Mouse (Mus musculus): ENCODE results near the gene Prr22. TPM values are rescaled to one million over a fixed set of nuclear protein-coding genes. Genes with fewer than 3 reads are reported as not detected.

The Prr22 gene
- polyA plus RNA-seq (2014; fragmentation: Nextera tagmentation; extraction: Ambion mirVana) = 1.6 and 1.8 TPM in 2 replicates

DNA sequence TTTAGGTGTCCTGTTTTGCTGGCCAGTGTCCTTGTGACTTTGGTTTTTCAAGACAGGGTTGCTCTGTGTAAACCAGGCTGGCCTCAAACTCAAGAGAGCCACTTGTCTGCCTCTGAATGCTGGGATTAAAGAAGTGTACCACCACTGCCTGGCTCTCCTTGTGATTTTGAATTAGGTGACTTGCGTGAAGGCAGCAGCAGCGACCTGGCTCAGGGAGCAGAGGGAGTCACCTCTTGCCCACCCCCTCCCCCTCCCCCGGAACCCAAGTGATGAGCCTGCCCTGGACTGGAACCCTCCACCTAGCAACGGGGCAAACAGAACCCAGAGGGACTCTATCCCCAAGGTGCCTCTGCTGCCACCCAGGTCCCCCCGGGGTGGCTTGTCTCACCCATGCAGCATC lies at the start of gene Prr22:
Prr22 (plus strand) TSS at position 301 of the 400 bp plus-strand sequence.
- H3K36me3 ChIP-seq (ENCODE audit: control insufficient read depth, insufficient read depth, low read length) = peaks cover 26% of the 10 kb centered on the region
- ATAC-seq (replicated peaks; ENCODE audit: low FRiP score) = no peak
- H3K4me3 ChIP-seq (ENCODE audit: low read depth, low read length) = no peak within 1 kb of the TSS
- H3K9me3 ChIP-seq (ENCODE audit: control insufficient read depth, low read length) = no peaks in the 10 kb centered on the region
- no peak within 1 kb of the TSS for H3K27ac ChIP-seq (ENCODE audit: low read depth, low read length)
- H3K27me3 ChIP-seq (replicated peaks; ENCODE audit: control insufficient read depth, insufficient read depth, low read length) = no peaks in the 10 kb centered on the region
- H3K4me1 ChIP-seq (replicated peaks; ENCODE audit: control insufficient read depth, insufficient read depth, low read length) = peaks cover 14% of the 10 kb centered on the region
- WGBS = 87% methylated on average over 5 of the region's 5 CpGs
- H3K9ac ChIP-seq (ENCODE audit: low read depth, low read length) = no peak within 1 kb of the TSS
- H3K4me2 ChIP-seq = no peak within 1 kb of the TSS
- no peak for DNase-seq (ENCODE audit: low spot score)

DNA sequence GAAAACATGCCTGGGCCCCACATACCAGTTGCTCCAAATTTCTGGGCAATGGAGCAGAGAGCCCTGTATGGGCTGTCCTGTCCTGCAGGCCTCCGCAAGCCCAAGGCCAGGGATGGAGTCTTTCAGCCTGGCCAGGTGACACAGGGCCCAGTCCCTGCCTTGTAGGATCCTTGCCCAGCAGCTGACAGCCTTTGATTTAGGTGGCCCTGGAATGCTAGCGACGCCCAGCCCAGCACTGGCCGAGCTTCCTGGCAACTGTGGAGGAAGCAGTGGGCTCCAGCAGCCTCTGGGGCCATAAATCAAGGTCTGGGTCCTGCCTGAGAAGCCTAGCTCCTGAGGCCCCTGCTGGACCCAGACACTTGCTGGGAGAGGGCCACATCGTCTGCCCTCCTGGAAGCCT lies 47.6 kb upstream of the Prr22 start:
- no peak for DNase-seq (ENCODE audit: low spot score)
- H3K9ac ChIP-seq (ENCODE audit: low read depth, low read length) = no peak overlapping the region

DNA sequence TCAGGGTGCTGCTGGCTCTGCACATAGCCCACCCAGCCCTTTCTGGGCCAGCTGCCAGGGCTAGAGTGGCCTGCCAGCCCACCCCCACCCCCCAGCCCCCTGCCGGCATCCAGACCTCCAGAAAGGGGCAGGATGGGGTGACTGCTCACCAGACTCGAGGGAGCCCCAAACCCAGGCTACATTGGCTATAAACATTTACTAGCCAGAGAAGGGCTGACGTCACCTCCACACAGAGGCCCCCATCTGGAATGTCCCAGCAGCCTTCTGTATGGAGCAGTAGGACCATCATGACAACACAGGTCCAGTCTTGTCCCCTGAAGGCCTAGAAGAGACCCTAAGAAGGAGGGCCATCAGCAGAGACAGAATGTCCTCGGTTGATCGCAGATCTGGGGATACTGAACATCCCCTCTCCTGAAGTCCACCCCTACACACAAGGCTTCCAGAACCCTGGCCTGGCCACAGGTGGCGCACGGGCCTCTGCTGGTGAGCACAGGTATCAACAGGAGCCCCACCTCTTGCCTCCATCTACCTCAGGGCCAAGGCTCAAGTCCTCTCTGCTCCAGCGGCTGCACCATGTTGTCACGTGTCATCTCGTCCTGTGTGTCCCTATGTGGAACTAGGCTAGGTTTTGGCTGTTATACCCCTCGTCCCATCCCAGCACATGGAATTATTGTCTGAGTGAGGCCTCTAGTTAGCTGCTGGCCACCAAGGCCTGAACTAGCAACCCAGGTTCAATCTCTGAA lies 46.5 kb upstream of the Prr22 start:
- Histone ChIP-seq H3K4me1 (replicated peaks; ENCODE audit: control insufficient read depth, insufficient read depth, low read length) (peaks cover 23% of the 10 kb centered on the region), H3K9me3 (ENCODE audit: control insufficient read depth, low read length) (no peaks in the 10 kb centered on the region), H3K4me2 (no peak overlapping the region), H3K27ac (ENCODE audit: low read depth, low read length) (no peak overlapping the region), H3K27me3 (replicated peaks; ENCODE audit: control insufficient read depth, insufficient read depth, low read length) (peaks cover 5% of the 10 kb centered on the region; the same call in 1 of the 2 replicates), H3K4me3 (ENCODE audit: low read depth, low read length) (no peak overlapping the region), H3K9ac (ENCODE audit: low read depth, low read length) (no peak overlapping the region), H3K36me3 (ENCODE audit: control insufficient read depth, insufficient read depth, low read length) (peaks cover 15% of the 10 kb centered on the region; the same call in 1 of the 2 replicates)
- no peak for DNase-seq (ENCODE audit: low spot score)
- WGBS = 83% methylated on average over 11 of the region's 11 CpGs
- ATAC-seq (replicated peaks; ENCODE audit: low FRiP score) = no peak

More for the DNA sequence above, 47.6 kb upstream of the Prr22 start:
- Histone ChIP-seq H3K4me2 (no peak overlapping the region), H3K36me3 (ENCODE audit: control insufficient read depth, insufficient read depth, low read length) (peaks cover 15% of the 10 kb centered on the region; the same call in 1 of the 2 replicates), H3K9me3 (ENCODE audit: control insufficient read depth, low read length) (no peaks in the 10 kb centered on the region), H3K27ac (ENCODE audit: low read depth, low read length) (no peak overlapping the region), H3K4me3 (ENCODE audit: low read depth, low read length) (no peak overlapping the region), H3K27me3 (replicated peaks; ENCODE audit: control insufficient read depth, insufficient read depth, low read length) (no peaks in the 10 kb centered on the region; the same call in 1 of the 2 replicates), H3K4me1 (replicated peaks; ENCODE audit: control insufficient read depth, insufficient read depth, low read length) (peaks cover 17% of the 10 kb centered on the region)
- WGBS = 69% methylated on average over 5 of the region's 5 CpGs
- ATAC-seq (replicated peaks; ENCODE audit: low FRiP score) = no peak

DNA sequence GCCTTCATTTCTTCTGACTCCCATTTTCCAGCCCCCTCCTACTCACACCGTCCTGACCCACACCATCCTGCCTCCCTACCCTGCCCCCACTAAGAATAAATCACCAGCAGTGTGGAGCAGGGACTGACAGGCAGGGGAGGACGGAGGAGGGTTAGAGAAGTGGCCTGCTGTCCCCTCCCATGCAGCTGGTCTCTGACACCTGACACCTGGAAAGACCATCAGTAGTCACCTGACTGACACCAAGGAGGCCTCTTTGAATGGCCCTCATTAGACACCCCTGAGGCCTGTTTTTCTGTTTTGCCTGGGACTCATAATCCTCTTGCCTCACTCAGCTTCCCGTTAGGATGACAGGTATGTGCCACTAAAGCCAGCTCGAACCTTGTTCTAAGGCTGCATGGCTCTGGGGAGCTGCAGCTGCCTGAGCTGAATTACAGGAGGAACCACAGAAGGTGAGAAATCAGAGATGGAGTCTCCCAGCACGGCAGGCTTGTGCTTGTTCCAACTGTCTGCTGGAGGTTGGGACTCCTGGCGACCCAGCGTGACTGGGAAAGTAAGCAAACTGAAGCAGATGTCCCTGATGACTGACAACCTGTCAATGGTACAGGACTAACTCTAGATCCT lies 42.9 kb upstream of the Prr22 start:
- no peak for DNase-seq (ENCODE audit: low spot score)
- peak overlapping the region; percentile 51; the same call in 1 of the 2 replicates for H3K4me2 ChIP-seq
- H3K27me3 ChIP-seq (replicated peaks; ENCODE audit: control insufficient read depth, insufficient read depth, low read length) = peaks cover 10% of the 10 kb centered on the region; the same call in 1 of the 2 replicates
- no peaks in the 10 kb centered on the region for H3K9me3 ChIP-seq (ENCODE audit: control insufficient read depth, low read length)
- no peak overlapping the region for H3K4me3 ChIP-seq (ENCODE audit: low read depth, low read length)
- H3K4me1 ChIP-seq (replicated peaks; ENCODE audit: control insufficient read depth, insufficient read depth, low read length) = peaks cover 17% of the 10 kb centered on the region
- H3K36me3 ChIP-seq (ENCODE audit: control insufficient read depth, insufficient read depth, low read length) = peaks cover 11% of the 10 kb centered on the region; the same call in 1 of the 2 replicates
- H3K27ac ChIP-seq (ENCODE audit: low read depth, low read length) = no peak overlapping the region
- 19% methylated on average over 7 of the region's 7 CpGs for WGBS
- no peak for ATAC-seq (replicated peaks; ENCODE audit: low FRiP score)
- H3K9ac ChIP-seq (ENCODE audit: low read depth, low read length) = no peak overlapping the region

- H3K36me3 ChIP-seq (ENCODE audit: control insufficient read depth, insufficient read depth, low read length) = peaks cover 8% of the 10 kb centered on the region; the same call in 1 of the 2 replicates
- peak overlapping the region; percentile 34; the same call in 1 of the 2 replicates for H3K9ac ChIP-seq (ENCODE audit: low read depth, low read length)
- H3K27me3 ChIP-seq (replicated peaks; ENCODE audit: control insufficient read depth, insufficient read depth, low read length) = peaks cover 10% of the 10 kb centered on the region; the same call in 1 of the 2 replicates
- H3K27ac ChIP-seq (ENCODE audit: low read depth, low read length) = no peak overlapping the region
- no peak overlapping the region for H3K4me3 ChIP-seq (ENCODE audit: low read depth, low read length)
- peak overlapping the region; percentile 51 for H3K4me2 ChIP-seq
- ATAC-seq (replicated peaks; ENCODE audit: low FRiP score) = peak; percentile 60
- DNase-seq (ENCODE audit: low spot score) = peak; percentile 68
- WGBS = 12% methylated on average over 12 of the region's 12 CpGs
- H3K4me1 ChIP-seq (replicated peaks; ENCODE audit: control insufficient read depth, insufficient read depth, low read length) = peaks cover 17% of the 10 kb centered on the region
- no peaks in the 10 kb centered on the region for H3K9me3 ChIP-seq (ENCODE audit: control insufficient read depth, low read length)
Observed at GRCm38 (mm10) chr17:56727659-56728058, 42.4 kb upstream of the Prr22 start.

DNA sequence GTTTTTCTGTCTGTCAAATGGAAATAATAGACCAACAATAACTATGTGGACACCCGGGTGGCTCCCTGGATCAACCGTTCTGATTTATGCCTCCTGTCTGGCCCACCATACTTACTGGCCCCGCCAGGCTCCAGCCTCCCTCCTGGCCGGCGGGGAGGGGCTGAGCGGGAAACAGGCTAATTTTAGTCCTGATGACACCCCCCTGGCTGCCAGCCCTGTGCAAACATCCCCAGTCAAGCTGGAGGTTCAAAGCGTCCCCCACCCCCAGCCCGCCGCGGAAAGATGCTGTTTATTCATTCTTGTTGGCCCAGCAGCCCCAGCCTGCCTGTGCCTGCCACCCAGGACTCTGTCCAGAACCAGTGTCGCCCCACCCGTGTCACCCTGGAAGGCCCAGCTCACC lies 41.9 kb upstream of the Prr22 start:
- H3K4me3 ChIP-seq (ENCODE audit: low read depth, low read length) = no peak overlapping the region
- H3K36me3 ChIP-seq (ENCODE audit: control insufficient read depth, insufficient read depth, low read length) = peaks cover 8% of the 10 kb centered on the region; the same call in 1 of the 2 replicates
- H3K9ac ChIP-seq (ENCODE audit: low read depth, low read length) = peak overlapping the region; percentile 34; the same call in 1 of the 2 replicates
- peaks cover 17% of the 10 kb centered on the region for H3K4me1 ChIP-seq (replicated peaks; ENCODE audit: control insufficient read depth, insufficient read depth, low read length)
- WGBS = 19% methylated on average over 12 of the region's 12 CpGs
- no peaks in the 10 kb centered on the region for H3K9me3 ChIP-seq (ENCODE audit: control insufficient read depth, low read length)
- no peak for DNase-seq (ENCODE audit: low spot score)
- peaks cover 10% of the 10 kb centered on the region; the same call in 1 of the 2 replicates for H3K27me3 ChIP-seq (replicated peaks; ENCODE audit: control insufficient read depth, insufficient read depth, low read length)
- no peak; the same call in 1 of the 2 replicates for ATAC-seq (replicated peaks; ENCODE audit: low FRiP score)
- H3K27ac ChIP-seq (ENCODE audit: low read depth, low read length) = no peak overlapping the region
- H3K4me2 ChIP-seq = peak overlapping the region; percentile 51

DNA sequence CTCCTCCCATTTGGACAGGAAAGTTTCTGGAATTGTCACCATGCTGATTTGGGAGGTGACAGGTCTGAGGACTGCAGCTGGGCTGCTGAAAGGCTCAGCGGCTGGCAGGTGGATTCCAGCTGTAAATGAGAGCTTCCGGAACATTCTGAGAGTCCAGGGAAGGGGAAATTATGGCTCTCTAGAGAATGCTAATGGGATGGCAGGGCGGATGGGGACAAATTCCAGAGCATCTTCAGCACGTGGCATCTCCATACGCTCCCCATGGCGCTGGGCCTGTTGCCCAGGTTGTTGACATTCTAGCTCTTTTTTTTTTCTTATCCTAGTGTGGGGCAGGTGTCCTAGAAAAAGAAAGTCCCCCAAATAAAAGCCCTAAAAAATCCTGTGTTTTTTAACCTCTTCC lies 40.9 kb upstream of the Prr22 start:
- no peaks in the 10 kb centered on the region for H3K9me3 ChIP-seq (ENCODE audit: control insufficient read depth, low read length)
- H3K9ac ChIP-seq (ENCODE audit: low read depth, low read length) = no peak overlapping the region
- no peak overlapping the region for H3K4me2 ChIP-seq
- H3K36me3 ChIP-seq (ENCODE audit: control insufficient read depth, insufficient read depth, low read length) = no peaks in the 10 kb centered on the region
- WGBS = 59% methylated on average over 6 of the region's 6 CpGs
- H3K27ac ChIP-seq (ENCODE audit: low read depth, low read length) = no peak overlapping the region
- H3K27me3 ChIP-seq (replicated peaks; ENCODE audit: control insufficient read depth, insufficient read depth, low read length) = peaks cover 10% of the 10 kb centered on the region; the same call in 1 of the 2 replicates
- DNase-seq (ENCODE audit: low spot score) = no peak
- H3K4me1 ChIP-seq (replicated peaks; ENCODE audit: control insufficient read depth, insufficient read depth, low read length) = peaks cover 17% of the 10 kb centered on the region
- no peak overlapping the region for H3K4me3 ChIP-seq (ENCODE audit: low read depth, low read length)
- no peak for ATAC-seq (replicated peaks; ENCODE audit: low FRiP score)

DNA sequence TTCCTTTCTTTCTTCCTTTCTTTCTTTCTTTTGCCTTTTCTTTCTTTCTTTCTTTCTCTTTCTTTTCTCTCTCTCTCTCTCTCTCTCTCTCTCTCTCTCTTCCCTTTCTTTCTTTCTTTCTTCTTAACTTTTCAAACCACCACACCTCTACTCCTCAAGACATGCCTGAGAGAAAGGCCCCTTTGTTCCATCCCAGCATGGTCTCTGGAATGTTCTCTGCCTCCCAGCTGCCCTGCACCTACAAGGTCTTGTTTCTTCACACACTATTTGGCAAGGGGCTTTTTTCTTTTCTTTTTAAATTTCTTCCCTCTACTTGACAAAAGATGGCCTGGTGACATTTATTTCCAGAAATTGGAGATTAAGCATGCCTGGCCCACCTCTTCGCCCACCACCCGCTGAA lies 40.4 kb upstream of the Prr22 start:
- Histone ChIP-seq H3K27me3 (replicated peaks; ENCODE audit: control insufficient read depth, insufficient read depth, low read length) (peaks cover 12% of the 10 kb centered on the region; the same call in 1 of the 2 replicates), H3K27ac (ENCODE audit: low read depth, low read length) (no peak overlapping the region), H3K4me3 (ENCODE audit: low read depth, low read length) (no peak overlapping the region), H3K36me3 (ENCODE audit: control insufficient read depth, insufficient read depth, low read length) (no peaks in the 10 kb centered on the region), H3K9ac (ENCODE audit: low read depth, low read length) (no peak overlapping the region), H3K9me3 (ENCODE audit: control insufficient read depth, low read length) (no peaks in the 10 kb centered on the region), H3K4me1 (replicated peaks; ENCODE audit: control insufficient read depth, insufficient read depth, low read length) (peaks cover 17% of the 10 kb centered on the region), H3K4me2 (no peak overlapping the region)
- WGBS = 79% methylated on average over 2 of the region's 2 CpGs
- no peak for ATAC-seq (replicated peaks; ENCODE audit: low FRiP score)
- no peak for DNase-seq (ENCODE audit: low spot score)
